In genomic region chr2:118751896-118752791, GRCm38 (mm10) we compare ENCODE assay signal across 11 mouse cellular contexts. TPM values are rescaled to one million over a fixed set of nuclear protein-coding genes. Genes with fewer than 3 reads are reported as not detected.
DNase-seq lines count a peak whose midpoint lies in the region; ATAC-seq and TF ChIP-seq lines count a peak whose summit lies in the region.
"Had no signal": no experiment of that assay in that cellular context is flagged by ENCODE, and none has a peak within 500 bp of the region (broad histone marks: within the 10 kb centered on the region; RNA-seq: fewer than 3 reads in every experiment).

No protein-coding gene starts in this region.

- H3K9ac ChIP-seq in hindbrain, embryonic 13.5 days: 0 out of 2 replicates have a peak overlapping the region, but pooled peaks have one; percentile 19
- H3K9ac ChIP-seq in hindbrain, embryonic 11.5 days (ENCODE audit: low read depth, low read length): no peak overlapping the region
- H3K9ac ChIP-seq in heart, embryonic 15.5 days: peak overlapping the region; percentile 32; the same call in 1 of the 2 replicates
- peak overlapping the region; percentile 2 for H3K9ac ChIP-seq in liver, embryonic 14.5 days (replicated peaks)

- no peak for TF ChIP-seq POLR2A in bone marrow, adult 2 months (IDR thresholded peaks at IDR 0.05; ENCODE audit: borderline replicate concordance, control insufficient read depth, low read depth, low read length)

- no peak for DNase-seq in hindbrain, embryonic 11.5 days (ENCODE audit: low spot score)
- DNase-seq in liver, embryonic 14.5 days (ENCODE audit: low read depth in 3 of 3, low spot score in 3 of 3): peak in 1 of 3 experiments; percentile 45
- no peak for DNase-seq in thymus, postnatal 10 days (ENCODE audit: low spot score in 2 of 2)
- DNase-seq in gastrocnemius, postnatal 14 days: no peak
- no peak for DNase-seq in left cerebral cortex, adult 2 months (ENCODE audit: extremely low spot score in 1 of 2, low spot score in 2 of 2)

- 67% methylated on average over 16 of the region's 16 CpGs for WGBS in hindbrain, embryonic 13.5 days
- 68% methylated on average over 16 of the region's 16 CpGs for WGBS in hindbrain, embryonic 11.5 days
- 77% methylated on average over 16 of the region's 16 CpGs for WGBS in bone marrow, adult 2 months
- 45% methylated on average over 16 of the region's 16 CpGs for WGBS in heart, embryonic 15.5 days
- whole genome bisulfite sequencing in liver, embryonic 14.5 days (ENCODE audit: insufficient replicate concordance): 56% methylated on average over 16 of the region's 16 CpGs

- H3K4me3 ChIP-seq in hindbrain, embryonic 13.5 days: no peak overlapping the region
- H3K4me3 ChIP-seq in hindbrain, embryonic 11.5 days (ENCODE audit: low read depth, low read length): no peak overlapping the region
- H3K4me3 ChIP-seq in bone marrow, adult 2 months (replicated peaks; ENCODE audit: control insufficient read depth, low read depth, low read length): no peak overlapping the region
- no peak overlapping the region for H3K4me3 ChIP-seq in heart, embryonic 15.5 days
- H3K4me3 ChIP-seq in liver, embryonic 14.5 days (ENCODE audit: insufficient read depth in 1 of 2, low read depth in 2 of 2, low read length in 2 of 2): no peak overlapping the region
- H3K4me3 ChIP-seq in left cerebral cortex, adult 2 months: no peak overlapping the region

- no peak for TF ChIP-seq CTCF in bone marrow, adult 2 months (IDR thresholded peaks at IDR 0.05; ENCODE audit: control insufficient read depth, insufficient read depth, low read length)
- no peak for TF ChIP-seq CTCF in liver, embryonic 14.5 days (IDR thresholded peaks at IDR 0.05; ENCODE audit: low read depth)
- no peak for TF ChIP-seq CTCF in left cerebral cortex, adult 2 months (IDR thresholded peaks at IDR 0.05)

- H3K27ac ChIP-seq in hindbrain, embryonic 13.5 days: peak overlapping the region; percentile 44; the same call in 1 of the 2 replicates
- no peak overlapping the region for H3K27ac ChIP-seq in hindbrain, embryonic 11.5 days (ENCODE audit: low read depth, low read length)
- peak overlapping the region; percentile 2 for H3K27ac ChIP-seq in bone marrow, adult 2 months (ENCODE audit: control insufficient read depth, insufficient read depth, low read depth, low read length, poor library complexity)
- peak overlapping the region; percentile 93 for H3K27ac ChIP-seq in heart, embryonic 15.5 days
- H3K27ac ChIP-seq in liver, embryonic 14.5 days: peak overlapping the region; percentile 60
- no peak overlapping the region for H3K27ac ChIP-seq in left cerebral cortex, adult 2 months

- no peaks in the 10 kb centered on the region for H3K27me3 ChIP-seq in hindbrain, embryonic 13.5 days
- no peaks in the 10 kb centered on the region for H3K27me3 ChIP-seq in hindbrain, embryonic 11.5 days (ENCODE audit: control insufficient read depth, insufficient read depth, low read length)
- no peaks in the 10 kb centered on the region for H3K27me3 ChIP-seq in heart, embryonic 15.5 days
- H3K27me3 ChIP-seq in liver, embryonic 14.5 days (ENCODE audit: control insufficient read depth, insufficient read depth, low read length): no peaks in the 10 kb centered on the region

- H3K9me3 ChIP-seq in hindbrain, embryonic 13.5 days: no peaks in the 10 kb centered on the region
- H3K9me3 ChIP-seq in hindbrain, embryonic 11.5 days (ENCODE audit: control insufficient read depth, low read length): no peaks in the 10 kb centered on the region
- H3K9me3 ChIP-seq in heart, embryonic 15.5 days (replicated peaks): no peaks in the 10 kb centered on the region
- H3K9me3 ChIP-seq in liver, embryonic 14.5 days (ENCODE audit: control insufficient read depth, low read length): no peaks in the 10 kb centered on the region

- H3K4me2 ChIP-seq in hindbrain, embryonic 13.5 days: no peak overlapping the region
- H3K4me2 ChIP-seq in hindbrain, embryonic 11.5 days (replicated peaks; ENCODE audit: low read depth, low read length): no peak overlapping the region
- H3K4me2 ChIP-seq in heart, embryonic 15.5 days: peak overlapping the region; percentile 19
- peak overlapping the region; percentile 31 for H3K4me2 ChIP-seq in liver, embryonic 14.5 days (ENCODE audit: low read depth)

- intact Hi-C loops in gastrocnemius, postnatal 14 days (cut with DNase I; ENCODE audit: low total_unique reads): no loop called here
- intact Hi-C loops in left cerebral cortex, adult 2 months (cut with DNase I): no loop called here

- no peak for ATAC-seq in hindbrain, embryonic 13.5 days (ENCODE audit: low FRiP score)
- no peak for ATAC-seq in hindbrain, embryonic 11.5 days (ENCODE audit: low FRiP score)
- peak; percentile 34; the same call in 1 of the 2 replicates for ATAC-seq in heart, embryonic 15.5 days (replicated peaks; ENCODE audit: insufficient number of reproducible peaks, insufficient read depth, low FRiP score, low read depth)
- peak; percentile 60 for ATAC-seq in liver, embryonic 14.5 days (ENCODE audit: insufficient read depth)
- ATAC-seq: activated CD4-positive, CD25-positive, alpha-beta regulatory T cell, adult 4 months; inflammation-experienced regulatory T-cells, adult 6 months had no signal

- H3K36me3 ChIP-seq in hindbrain, embryonic 13.5 days: peaks cover 7% of the 10 kb centered on the region; the same call in 1 of the 2 replicates
- 0 out of 2 replicates have a peak, but pooled peaks cover 3% of the 10 kb centered on the region for H3K36me3 ChIP-seq in hindbrain, embryonic 11.5 days (ENCODE audit: control insufficient read depth, insufficient read depth, low read length)
- H3K36me3 ChIP-seq in heart, embryonic 15.5 days: 0 out of 2 replicates have a peak, but pooled peaks cover 7% of the 10 kb centered on the region
- no peaks in the 10 kb centered on the region for H3K36me3 ChIP-seq in liver, embryonic 14.5 days (replicated peaks; ENCODE audit: control insufficient read depth, insufficient read depth, low read depth)

- TF ChIP-seq EP300 in liver, embryonic 14.5 days (IDR thresholded peaks at IDR 0.05; ENCODE audit: low read depth): no peak

- H3K4me1 ChIP-seq in hindbrain, embryonic 13.5 days (replicated peaks): peaks cover 50% of the 10 kb centered on the region
- peaks cover 6% of the 10 kb centered on the region for H3K4me1 ChIP-seq in hindbrain, embryonic 11.5 days (replicated peaks; ENCODE audit: control insufficient read depth, insufficient read depth, low read length)
- no peaks in the 10 kb centered on the region; the same call in 1 of the 2 replicates for H3K4me1 ChIP-seq in bone marrow, adult 2 months (ENCODE audit: control insufficient read depth, insufficient read depth, low read length)
- H3K4me1 ChIP-seq in heart, embryonic 15.5 days (replicated peaks): peaks cover 63% of the 10 kb centered on the region
- peaks cover 16 to 29% of the 10 kb centered on the region in 2 experiments for H3K4me1 ChIP-seq in liver, embryonic 14.5 days (replicated peaks; ENCODE audit: control insufficient read depth in 2 of 2, insufficient read depth in 2 of 2, low read length in 1 of 2)

RNA-seq across cellular contexts. Expression of gene Inafm2, which starts 6.6 kb away (rescaled TPM):
- 23.5 and 24.8 TPM in 2 replicates for polyA plus RNA-seq in hindbrain, embryonic 13.5 days (2015; fragmentation: Nextera tagmentation; extraction: Ambion mirVana)
- polyA plus RNA-seq in hindbrain, embryonic 11.5 days (2014; fragmentation: Nextera tagmentation; extraction: Ambion mirVana): 34.1 and 35.4 TPM in 2 replicates
- polyA plus RNA-seq in bone marrow, adult 2 months (2011; ENCODE audit: insufficient read depth, insufficient read length, low replicate concordance, missing spikeins): 16.0 and 28.5 TPM in 2 replicates
- 42.1 and 44.7 TPM in 2 replicates for polyA plus RNA-seq in heart, embryonic 15.5 days (2015; fragmentation: Nextera tagmentation; extraction: Ambion mirVana)
- 4.1 and 5.0 TPM in 2 replicates for polyA plus RNA-seq in liver, embryonic 14.5 days (2012; rRNA removed)
- polyA plus RNA-seq in liver, embryonic 14.5 days (2014; fragmentation: Nextera tagmentation; extraction: Ambion mirVana): 18.3 and 22.8 TPM in 2 replicates
- 1 to 10 TPM; 5.3 TPM for total RNA-seq in gastrocnemius, postnatal 14 days (2021)
- 10 to 100 TPM; 42.7 to 47.9 TPM for total RNA-seq in left cerebral cortex, adult 2 months (2021)

RNA-seq across cellular contexts. Expression of gene Ccdc9b, which starts 10.3 kb away (rescaled TPM):
- polyA plus RNA-seq in hindbrain, embryonic 13.5 days (2015; fragmentation: Nextera tagmentation; extraction: Ambion mirVana): 1.2 and 1.4 TPM in 2 replicates
- polyA plus RNA-seq in hindbrain, embryonic 11.5 days (2014; fragmentation: Nextera tagmentation; extraction: Ambion mirVana): 0.68 and 0.98 TPM in 2 replicates
- 2.2 and 3.5 TPM in 2 replicates for polyA plus RNA-seq in bone marrow, adult 2 months (2011; ENCODE audit: insufficient read depth, insufficient read length, low replicate concordance, missing spikeins)
- polyA plus RNA-seq in heart, embryonic 15.5 days (2015; fragmentation: Nextera tagmentation; extraction: Ambion mirVana): 2.4 and 3.0 TPM in 2 replicates
- 0.28 and 0.39 TPM in 2 replicates for polyA plus RNA-seq in liver, embryonic 14.5 days (2012; rRNA removed)
- 0.04 and 0.16 TPM in 2 replicates for polyA plus RNA-seq in liver, embryonic 14.5 days (2014; fragmentation: Nextera tagmentation; extraction: Ambion mirVana)
- 1 to 10 TPM; 6.8 to 6.9 TPM for total RNA-seq in gastrocnemius, postnatal 14 days (2021)
- 1 to 10 TPM; 4.0 to 4.7 TPM for total RNA-seq in left cerebral cortex, adult 2 months (2021)
- polyA plus RNA-seq: activated CD4-positive, CD25-positive, alpha-beta regulatory T cell, adult 4 months had no signal

RNA-seq across cellular contexts. Expression of gene Phgr1, which starts 20.4 kb away (rescaled TPM):
- not detected in 2 replicates for polyA plus RNA-seq in hindbrain, embryonic 13.5 days (2015; fragmentation: Nextera tagmentation; extraction: Ambion mirVana)
- not detected in 2 replicates for polyA plus RNA-seq in hindbrain, embryonic 11.5 days (2014; fragmentation: Nextera tagmentation; extraction: Ambion mirVana)
- polyA plus RNA-seq in bone marrow, adult 2 months (2011; ENCODE audit: insufficient read depth, insufficient read length, low replicate concordance, missing spikeins): not detected in 2 replicates
- polyA plus RNA-seq in heart, embryonic 15.5 days (2015; fragmentation: Nextera tagmentation; extraction: Ambion mirVana): not detected in 2 replicates
- polyA plus RNA-seq in liver, embryonic 14.5 days (2012; rRNA removed): not detected in 2 replicates
- not detected in 2 replicates for polyA plus RNA-seq in liver, embryonic 14.5 days (2014; fragmentation: Nextera tagmentation; extraction: Ambion mirVana)
- not detected for total RNA-seq in gastrocnemius, postnatal 14 days (2021)
- not detected for total RNA-seq in left cerebral cortex, adult 2 months (2021)
- polyA plus RNA-seq: activated CD4-positive, CD25-positive, alpha-beta regulatory T cell, adult 4 months; inflammation-experienced regulatory T-cells, adult 6 months; neural tube, embryonic 14.5 days had no signal

RNA-seq across cellular contexts. Expression of gene Plcb2, which starts 23.9 kb away (rescaled TPM):
- 0.48 and 0.64 TPM in 2 replicates for polyA plus RNA-seq in hindbrain, embryonic 13.5 days (2015; fragmentation: Nextera tagmentation; extraction: Ambion mirVana)
- polyA plus RNA-seq in hindbrain, embryonic 11.5 days (2014; fragmentation: Nextera tagmentation; extraction: Ambion mirVana): 0.32 and 0.43 TPM in 2 replicates
- 33.7 and 84.6 TPM in 2 replicates for polyA plus RNA-seq in bone marrow, adult 2 months (2011; ENCODE audit: insufficient read depth, insufficient read length, low replicate concordance, missing spikeins)
- polyA plus RNA-seq in heart, embryonic 15.5 days (2015; fragmentation: Nextera tagmentation; extraction: Ambion mirVana): 3.2 and 3.8 TPM in 2 replicates
- 2.6 and 3.1 TPM in 2 replicates for polyA plus RNA-seq in liver, embryonic 14.5 days (2012; rRNA removed)
- 1.5 and 1.7 TPM in 2 replicates for polyA plus RNA-seq in liver, embryonic 14.5 days (2014; fragmentation: Nextera tagmentation; extraction: Ambion mirVana)
- total RNA-seq in gastrocnemius, postnatal 14 days (2021): under 1 TPM; 0.08 to 0.27 TPM
- total RNA-seq in left cerebral cortex, adult 2 months (2021): 1 to 10 TPM; 2.3 to 3.2 TPM

RNA-seq across cellular contexts. Expression of gene Disp2, which starts 27.4 kb away (rescaled TPM):
- 37.3 and 41.5 TPM in 2 replicates for polyA plus RNA-seq in hindbrain, embryonic 13.5 days (2015; fragmentation: Nextera tagmentation; extraction: Ambion mirVana)
- polyA plus RNA-seq in hindbrain, embryonic 11.5 days (2014; fragmentation: Nextera tagmentation; extraction: Ambion mirVana): 8.5 and 9.2 TPM in 2 replicates
- polyA plus RNA-seq in bone marrow, adult 2 months (2011; ENCODE audit: insufficient read depth, insufficient read length, low replicate concordance, missing spikeins): not detected in 2 replicates
- 0.20 and 0.96 TPM in 2 replicates for polyA plus RNA-seq in heart, embryonic 15.5 days (2015; fragmentation: Nextera tagmentation; extraction: Ambion mirVana)
- 0.21 and 0.40 TPM in 2 replicates for polyA plus RNA-seq in liver, embryonic 14.5 days (2012; rRNA removed)
- 0.25 and 0.27 TPM in 2 replicates for polyA plus RNA-seq in liver, embryonic 14.5 days (2014; fragmentation: Nextera tagmentation; extraction: Ambion mirVana)
- total RNA-seq in gastrocnemius, postnatal 14 days (2021): under 1 TPM; 0.06 to 0.07 TPM
- total RNA-seq in left cerebral cortex, adult 2 months (2021): 100 to 1,000 TPM; 197 to 209 TPM
- polyA plus RNA-seq: inflammation-experienced regulatory T-cells, adult 6 months had no signal

Comparison
In these comparisons a context has a peak if more than half of its experiments do, and no peak if none do; other contexts are left out.
1. H3K27ac ChIP-seq: peak in hindbrain, embryonic 13.5 days (single experiment), bone marrow, adult 2 months (single experiment), heart, embryonic 15.5 days (single experiment) and liver, embryonic 14.5 days (single experiment); none in hindbrain, embryonic 11.5 days (single experiment) and left cerebral cortex, adult 2 months (single experiment).
2. ATAC-seq: peak in heart, embryonic 15.5 days (single experiment) and liver, embryonic 14.5 days (single experiment); none in hindbrain, embryonic 13.5 days (single experiment) and hindbrain, embryonic 11.5 days (single experiment).
3. H3K4me2 ChIP-seq: peak in heart, embryonic 15.5 days (single experiment) and liver, embryonic 14.5 days (single experiment); none in hindbrain, embryonic 13.5 days (single experiment) and hindbrain, embryonic 11.5 days (single experiment).